Mouse (Mus musculus): ENCODE data around the gene Rcn1.

Gene Rcn1

GRCm38 (mm10) chr2:105337171-105337875 lies 61.8 kb downstream of the Rcn1 start:
- in situ Hi-C loops (cut with MboI, MseI), result loop anchor here (5.0 to 25.0 kb wide), 2 partner anchors 90 to 750 kb away; no protein-coding TSS in a partner anchor

DNA sequence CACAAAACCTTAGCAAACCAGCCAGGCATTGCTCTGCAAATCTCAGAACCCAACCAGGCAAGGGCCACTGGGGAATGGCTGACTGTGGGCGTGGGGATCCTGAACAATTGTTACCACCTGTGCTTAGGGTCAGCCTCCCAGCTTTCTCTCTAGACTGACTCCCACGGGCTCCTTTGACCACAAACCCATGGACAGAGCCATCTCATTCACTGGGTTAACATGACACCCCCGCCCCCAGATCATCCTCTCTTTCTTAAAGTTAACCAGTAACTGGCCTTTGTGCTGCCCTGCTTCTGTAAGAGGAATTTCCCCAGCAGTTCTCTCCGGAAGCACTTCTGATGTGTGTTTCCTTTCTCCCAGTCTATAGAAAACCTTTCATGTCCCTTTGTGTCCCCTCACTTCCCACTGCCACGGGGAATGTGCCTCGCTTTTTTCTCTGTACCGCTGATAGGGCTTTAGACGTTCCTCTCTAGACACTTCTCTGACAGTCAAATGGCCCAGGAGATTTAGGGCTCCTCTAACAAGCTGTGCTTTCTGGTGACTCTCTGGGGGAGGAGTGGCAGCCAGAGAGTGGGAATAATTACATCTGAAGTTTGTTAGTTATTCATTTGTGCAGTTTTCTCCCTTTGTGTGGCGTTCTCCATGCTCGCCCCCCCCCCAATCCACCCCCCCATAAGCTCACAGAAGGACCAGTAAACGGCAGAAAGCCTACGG lies 62.6 kb downstream of the Rcn1 start:
- in situ Hi-C loops (cut with MboI, MseI), result loop anchor here (5.0 to 25.0 kb wide), 2 partner anchors 91 to 751 kb away; no protein-coding TSS in a partner anchor
